Mouse (Mus musculus) spleen, postnatal 10 days (tissue): ENCODE data around the gene Vwde.

Experiments used
- DNase-seq, 2 experiments: peaks; one replicate each; pipeline ENCODE4 v3.0.0; 2021 to 2022; ENCODE audit warnings: low spot score in 2 of 2

Gene Vwde

GRCm38 (mm10) chr6:13224596-13225227 is at the start of gene Vwde:
Vwde (minus strand) TSS chr6:13224965.
- no peak for DNase-seq

GRCm38 (mm10) chr6:13255341-13255740 is 30.6 kb upstream of the Vwde start:
- no peak for DNase-seq

- DNase-seq = no peak
These were observed 23.7 kb upstream of the Vwde start for GRCm38 (mm10) chr6:13248317-13248969.

GRCm38 (mm10) chr6:13206157-13206556 is 18.6 kb downstream of the Vwde start:
- DNase-seq = no peak

- DNase-seq = no peak
These were observed 27.3 kb downstream of the Vwde start for GRCm38 (mm10) chr6:13197486-13197885.

GRCm38 (mm10) chr6:13186836-13187235 is 37.9 kb downstream of the Vwde start:
- no peak for DNase-seq

- DNase-seq = no peak
These were observed 44.7 kb downstream of the Vwde start for GRCm38 (mm10) chr6:13180061-13180460.

- no peak for DNase-seq
These were observed 55.2 kb downstream of the Vwde start for GRCm38 (mm10) chr6:13169459-13170150.

- DNase-seq = no peak
These were observed 58.4 kb downstream of the Vwde start for GRCm38 (mm10) chr6:13166240-13166937.

- no peak for DNase-seq
These were observed 65.3 kb downstream of the Vwde start for GRCm38 (mm10) chr6:13159437-13159836.

GRCm38 (mm10) chr6:13153888-13154697 is 70.7 kb downstream of the Vwde start:
- no peak for DNase-seq

GRCm38 (mm10) chr6:13152062-13152640 is 72.6 kb downstream of the Vwde start:
- peak in 1 of 2 experiments; percentile 13 for DNase-seq

GRCm38 (mm10) chr6:13137255-13137654 is 87.5 kb downstream of the Vwde start:
- no peak for DNase-seq

GRCm38 (mm10) chr6:13108662-13109061 is 116.1 kb downstream of the Vwde start:
- DNase-seq = no peak
